In the genomic region with DNA sequence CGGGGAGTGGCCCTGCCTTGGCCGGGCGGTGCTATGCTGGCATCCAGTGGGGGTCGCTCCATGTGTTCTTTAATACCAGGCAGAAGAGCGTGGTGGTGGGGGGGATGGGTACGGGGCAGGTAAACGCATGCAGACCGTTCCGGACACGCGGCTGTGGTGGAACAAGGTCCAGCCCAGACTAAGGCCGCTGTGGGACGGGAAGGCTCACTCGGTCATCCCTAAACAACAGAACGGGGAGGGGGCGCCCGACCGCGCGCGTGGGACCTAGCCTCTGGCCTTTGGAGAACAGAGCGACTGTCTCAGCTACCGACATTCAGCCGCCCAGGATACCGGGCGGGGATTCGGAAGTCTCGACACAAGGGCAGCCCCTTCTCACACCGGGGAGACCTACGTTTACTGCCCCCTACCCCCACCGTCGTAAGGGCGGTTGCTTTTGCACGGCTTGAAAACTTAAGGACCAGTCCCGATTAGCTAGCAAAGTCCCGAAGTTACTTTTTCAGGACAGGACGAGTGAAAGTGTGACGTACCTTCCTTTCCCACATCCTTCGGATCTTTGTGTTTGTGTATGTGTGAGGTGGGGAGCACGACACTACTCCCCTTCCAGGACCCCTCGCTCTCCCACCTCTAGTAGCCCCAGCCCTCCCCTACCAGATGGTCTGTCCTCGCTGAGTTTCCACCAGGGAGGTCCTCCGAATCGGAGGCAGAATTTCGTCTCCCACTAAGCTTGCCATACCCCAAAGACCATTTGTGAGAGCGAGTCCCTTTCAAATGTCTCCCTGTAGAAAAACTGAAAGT, we compare ENCODE assay signal across 8 mouse cellular contexts. TPM values are rescaled to one million over a fixed set of nuclear protein-coding genes. Genes with fewer than 3 reads are reported as not detected.
DNase-seq lines count a peak whose midpoint lies in the region; ATAC-seq and TF ChIP-seq lines count a peak whose summit lies in the region.

No protein-coding gene starts in this region.

- DNase-seq in Muller cell, postnatal 12 days (ENCODE audit: inconsistent ontology term) = peak; percentile 67
- DNase-seq in embryo, embryonic 10 days (ENCODE audit: low spot score) = peak; percentile 77
- DNase-seq in heart, adult 2 months = peak; percentile 64 to 70
- DNase-seq in kidney, adult 8-10 months = peak; percentile 13 to 55

- H3K27ac ChIP-seq in heart, adult 2 months = peak overlapping the region; percentile 80
- peak overlapping the region; percentile 74 for H3K27ac ChIP-seq in liver, embryonic 16.5 days (ENCODE audit: low read length)
- no peak overlapping the region for H3K27ac ChIP-seq in neural tube, embryonic 14.5 days (ENCODE audit: low read depth, low read length)

- peak; percentile 24 for ATAC-seq in liver, embryonic 16.5 days (ENCODE audit: low read depth)
- ATAC-seq in neural tube, embryonic 14.5 days (ENCODE audit: low read depth) = peak; percentile 45
- ATAC-seq in erythroid progenitor cell, adult 5-6 weeks (replicated peaks; ENCODE audit: low FRiP score, poor library complexity, severe bottlenecking) = no peak

- no peaks in the 10 kb centered on the region for H3K9me3 ChIP-seq in liver, embryonic 16.5 days (replicated peaks; ENCODE audit: control insufficient read depth, low read length)
- H3K9me3 ChIP-seq in neural tube, embryonic 14.5 days (ENCODE audit: control insufficient read depth, low read length) = no peaks in the 10 kb centered on the region

- peak overlapping the region; percentile 74 for H3ac ChIP-seq in C2C12 (ENCODE audit: control insufficient read depth, insufficient read length, low read depth)

- H3K79me3 ChIP-seq in C2C12 (ENCODE audit: low read depth) = peaks cover 59% of the 10 kb centered on the region

- TF ChIP-seq CTCF in C2C12 (IDR thresholded peaks at IDR 0.05; ENCODE audit: control insufficient read depth, insufficient read depth, insufficient read length) = peak; percentile 0
- no peak for TF ChIP-seq CTCF in heart, adult 2 months (IDR thresholded peaks at IDR 0.05)

- TF ChIP-seq POLR2A in heart, adult 2 months (IDR thresholded peaks at IDR 0.05; ENCODE audit: insufficient read depth, low read depth, low read length) = no peak

- H3K36me3 ChIP-seq in C2C12 (ENCODE audit: control insufficient read depth, insufficient read depth) = peaks cover 25% of the 10 kb centered on the region
- no peaks in the 10 kb centered on the region for H3K36me3 ChIP-seq in heart, adult 2 months (ENCODE audit: control insufficient read depth, insufficient read depth, low read length)
- H3K36me3 ChIP-seq in liver, embryonic 16.5 days (ENCODE audit: control insufficient read depth, insufficient read depth) = no peaks in the 10 kb centered on the region
- no peaks in the 10 kb centered on the region for H3K36me3 ChIP-seq in neural tube, embryonic 14.5 days (ENCODE audit: control insufficient read depth, insufficient read depth, low read length)

- H3K4me2 ChIP-seq in liver, embryonic 16.5 days (ENCODE audit: low read depth, low read length) = peak overlapping the region; percentile 91
- peak overlapping the region; percentile 90 for H3K4me2 ChIP-seq in neural tube, embryonic 14.5 days (ENCODE audit: low read depth, low read length)

- peak overlapping the region; percentile 75 for H3K4me3 ChIP-seq in C2C12 (ENCODE audit: insufficient read depth, poor library complexity, severe bottlenecking)
- peak overlapping the region; percentile 82 for H3K4me3 ChIP-seq in heart, adult 2 months
- H3K4me3 ChIP-seq in liver, embryonic 16.5 days (ENCODE audit: low read depth, low read length) = peak overlapping the region; percentile 74
- peak overlapping the region; percentile 48 for H3K4me3 ChIP-seq in neural tube, embryonic 14.5 days (ENCODE audit: low read depth, low read length)

- H3K4me1 ChIP-seq in heart, adult 2 months (ENCODE audit: control insufficient read depth, insufficient read depth, low read length) = no peaks in the 10 kb centered on the region
- no peaks in the 10 kb centered on the region; the same call in 1 of the 2 replicates for H3K4me1 ChIP-seq in liver, embryonic 16.5 days (ENCODE audit: control insufficient read depth, low read depth, low read length)
- no peaks in the 10 kb centered on the region; the same call in 1 of the 2 replicates for H3K4me1 ChIP-seq in neural tube, embryonic 14.5 days (ENCODE audit: control insufficient read depth, insufficient read depth, low read length)

- intact Hi-C loops in heart, adult 2 months (cut with DNase I) = loop anchor here (5.0 kb wide), 2 partner anchors 84 to 191 kb away; no protein-coding TSS in a partner anchor

- no peaks in the 10 kb centered on the region for H3K27me3 ChIP-seq in C2C12 (ENCODE audit: control insufficient read depth, insufficient read depth, insufficient read length)
- no peaks in the 10 kb centered on the region for H3K27me3 ChIP-seq in heart, adult 2 months (ENCODE audit: control insufficient read depth, insufficient read depth, low read length)
- H3K27me3 ChIP-seq in liver, embryonic 16.5 days (ENCODE audit: control insufficient read depth, insufficient read depth, low read depth, low read length) = no peaks in the 10 kb centered on the region; the same call in 1 of the 2 replicates
- peaks cover 12% of the 10 kb centered on the region for H3K27me3 ChIP-seq in neural tube, embryonic 14.5 days (ENCODE audit: control insufficient read depth, insufficient read depth, low read length)

- H3K9ac ChIP-seq in heart, adult 2 months (ENCODE audit: low read depth, low read length) = peak overlapping the region; percentile 99
- peak overlapping the region; percentile 71 for H3K9ac ChIP-seq in liver, embryonic 16.5 days (ENCODE audit: low read depth, low read length)
- H3K9ac ChIP-seq in neural tube, embryonic 14.5 days (replicated peaks; ENCODE audit: low read depth, low read length) = peak overlapping the region; percentile 51

- under 1% methylated on average over 46 of the region's 46 CpGs for WGBS in heart, adult 2 months
- WGBS in liver, embryonic 16.5 days (ENCODE audit: insufficient replicate concordance) = under 1% methylated on average over 46 of the region's 46 CpGs
- under 1% methylated on average over 46 of the region's 46 CpGs for WGBS in neural tube, embryonic 14.5 days

- TF ChIP-seq EP300 in heart, adult 2 months (IDR thresholded peaks at IDR 0.05; ENCODE audit: insufficient read depth, low read depth, low read length) = no peak

- peaks cover 77% of the 10 kb centered on the region for H3K79me2 ChIP-seq in C2C12 (ENCODE audit: control insufficient read depth, insufficient read depth)
- no peaks in the 10 kb centered on the region for H3K79me2 ChIP-seq in heart, adult 2 months (replicated peaks; ENCODE audit: control insufficient read depth, insufficient read depth, low read length)

TF ChIP-seq in C2C12, 6 proteins besides CTCF, POLR2A, EP300 and RAD21:
- no peak for TF ChIP-seq CEBPB (IDR thresholded peaks at IDR 0.05; ENCODE audit: low read depth)
- no peak for TF ChIP-seq MYOG (IDR thresholded peaks at IDR 0.05; ENCODE audit: control insufficient read depth, extremely low read depth, insufficient read length)
- peak; percentile 38 for TF ChIP-seq MAX (IDR thresholded peaks at IDR 0.05)
- TF ChIP-seq MYOD1 (IDR thresholded peaks at IDR 0.05; ENCODE audit: control insufficient read depth, insufficient read length, low read depth) = no peak

RNA-seq across cellular contexts. Expression of a gene that starts 1.7 kb away (rescaled TPM):
- polyA plus RNA-seq in C2C12 (2012; fragmentation: generic; extraction: Trizol) = 30.9 TPM
- total RNA-seq in heart, adult 2 months (2021) = 10 to 100 TPM in 1 of 2 experiments, 1 to 10 TPM in 1; 8.1 to 10.6 TPM
- polyA plus RNA-seq in heart, adult 2 months (2012; rRNA removed) = 4.0 and 5.9 TPM in 2 replicates
- polyA plus RNA-seq in liver, embryonic 16.5 days (2015; fragmentation: Nextera tagmentation; extraction: Ambion mirVana) = 15.8 and 16.0 TPM in 2 replicates
- polyA plus RNA-seq in neural tube, embryonic 14.5 days (2014; fragmentation: Nextera tagmentation; extraction: Ambion mirVana) = 12.2 and 12.7 TPM in 2 replicates
- total RNA-seq in erythroid progenitor cell, adult 5-6 weeks (2015; ENCODE audit: low replicate concordance) = 22.3 and 26.8 TPM in 2 replicates
- 8.2 and 10.4 TPM in 2 replicates for total RNA-seq in erythroid progenitor cell, adult 5-6 weeks (2017; ENCODE audit: low replicate concordance)
